Mouse (Mus musculus): ENCODE results near the gene Aox4.

GRCm38 (mm10) chr1:58298347-58298746 is 88.2 kb downstream of the Aox4 start:
- TF ChIP-seq CTCF (IDR thresholded peaks at IDR 0.05; ENCODE audit: low read depth, low read length) = no peak
- no peak for TF ChIP-seq POLR2A (IDR thresholded peaks at IDR 0.05; ENCODE audit: borderline replicate concordance, low read depth, low read length)
